Mouse (Mus musculus): Measurements from ENCODE around the gene Sema4b. TPM values are rescaled to one million over a fixed set of nuclear protein-coding genes. Genes with fewer than 3 reads are reported as not detected.

The Sema4b gene
- polyA plus RNA-seq, 1 experiment: 51.6 TPM

- 96% methylated on average over 9 of the region's 9 CpGs for WGBS
- TF ChIP-seq POLR2A (IDR thresholded peaks at IDR 0.05; ENCODE audit: borderline replicate concordance, control insufficient read depth, low read depth, low read length) (no peak; the same call in 1 of the 2 replicates), CTCF (IDR thresholded peaks at IDR 0.05; ENCODE audit: control insufficient read depth, insufficient read depth, low read length) (no peak)
- Histone ChIP-seq H3K4me3 (replicated peaks; ENCODE audit: control insufficient read depth, low read depth, low read length) (no peak overlapping the region), H3K4me1 (ENCODE audit: control insufficient read depth, insufficient read depth, low read length) (no peaks in the 10 kb centered on the region), H3K27ac (ENCODE audit: control insufficient read depth, insufficient read depth, low read depth, low read length, poor library complexity) (no peak overlapping the region)
Observed at GRCm38 (mm10) chr7:80220237-80220797, 33.7 kb downstream of the Sema4b start.

- H3K4me1 ChIP-seq (ENCODE audit: control insufficient read depth, insufficient read depth, low read length): no peaks in the 10 kb centered on the region
- no peak overlapping the region for H3K27ac ChIP-seq (ENCODE audit: control insufficient read depth, insufficient read depth, low read depth, low read length, poor library complexity)
- no peak overlapping the region for H3K4me3 ChIP-seq (replicated peaks; ENCODE audit: control insufficient read depth, low read depth, low read length)
- TF ChIP-seq CTCF (IDR thresholded peaks at IDR 0.05; ENCODE audit: control insufficient read depth, insufficient read depth, low read length) (no peak), POLR2A (IDR thresholded peaks at IDR 0.05; ENCODE audit: borderline replicate concordance, control insufficient read depth, low read depth, low read length) (no peak)
- WGBS: 95% methylated on average over 4 of the region's 4 CpGs
Observed at GRCm38 (mm10) chr7:80221179-80221750, 34.6 kb downstream of the Sema4b start.

GRCm38 (mm10) chr7:80227065-80227464 lies 40.4 kb downstream of the Sema4b start:
- Histone ChIP-seq H3K27ac (ENCODE audit: control insufficient read depth, insufficient read depth, low read depth, low read length, poor library complexity) (no peak overlapping the region), H3K4me1 (ENCODE audit: control insufficient read depth, insufficient read depth, low read length) (peaks cover 1% of the 10 kb centered on the region; the same call in 1 of the 2 replicates), H3K4me3 (replicated peaks; ENCODE audit: control insufficient read depth, low read depth, low read length) (no peak overlapping the region)
- WGBS: 94% methylated on average over 4 of the region's 4 CpGs
- TF ChIP-seq POLR2A (IDR thresholded peaks at IDR 0.05; ENCODE audit: borderline replicate concordance, control insufficient read depth, low read depth, low read length) (no peak), CTCF (IDR thresholded peaks at IDR 0.05; ENCODE audit: control insufficient read depth, insufficient read depth, low read length) (no peak; the same call in 1 of the 2 replicates)

- Histone ChIP-seq H3K4me3 (replicated peaks; ENCODE audit: control insufficient read depth, low read depth, low read length) (no peak overlapping the region), H3K27ac (ENCODE audit: control insufficient read depth, insufficient read depth, low read depth, low read length, poor library complexity) (0 out of 2 replicates have a peak overlapping the region, but pooled peaks have one; percentile 1), H3K4me1 (ENCODE audit: control insufficient read depth, insufficient read depth, low read length) (peaks cover 1% of the 10 kb centered on the region; the same call in 1 of the 2 replicates)
- 10% methylated on average over 6 of the region's 6 CpGs for WGBS
- TF ChIP-seq POLR2A (IDR thresholded peaks at IDR 0.05; ENCODE audit: borderline replicate concordance, control insufficient read depth, low read depth, low read length) (no peak), CTCF (IDR thresholded peaks at IDR 0.05; ENCODE audit: control insufficient read depth, insufficient read depth, low read length) (no peak)
Observed at GRCm38 (mm10) chr7:80230196-80230595, 43.6 kb downstream of the Sema4b start.

GRCm38 (mm10) chr7:80231971-80232488 lies 45.4 kb downstream of the Sema4b start:
- H3K4me3 ChIP-seq (replicated peaks; ENCODE audit: control insufficient read depth, low read depth, low read length): peak overlapping the region; percentile 96
- peaks cover 1% of the 10 kb centered on the region; the same call in 1 of the 2 replicates for H3K4me1 ChIP-seq (ENCODE audit: control insufficient read depth, insufficient read depth, low read length)
- WGBS: under 1% methylated on average over 29 of the region's 29 CpGs
- peak overlapping the region; percentile 89 for H3K27ac ChIP-seq (ENCODE audit: control insufficient read depth, insufficient read depth, low read depth, low read length, poor library complexity)
- no peak for TF ChIP-seq CTCF (IDR thresholded peaks at IDR 0.05; ENCODE audit: control insufficient read depth, insufficient read depth, low read length)
- TF ChIP-seq POLR2A (IDR thresholded peaks at IDR 0.05; ENCODE audit: borderline replicate concordance, control insufficient read depth, low read depth, low read length): no peak

- Histone ChIP-seq H3K4me1 (ENCODE audit: control insufficient read depth, insufficient read depth, low read length) (peaks cover 1% of the 10 kb centered on the region; the same call in 1 of the 2 replicates), H3K4me3 (replicated peaks; ENCODE audit: control insufficient read depth, low read depth, low read length) (peak within 1 kb of the TSS; percentile 96), H3K27ac (ENCODE audit: control insufficient read depth, insufficient read depth, low read depth, low read length, poor library complexity) (peak within 1 kb of the TSS; percentile 89)
- TF ChIP-seq POLR2A (IDR thresholded peaks at IDR 0.05; ENCODE audit: borderline replicate concordance, control insufficient read depth, low read depth, low read length) (peak; percentile 74; the same call in 1 of the 2 replicates), CTCF (IDR thresholded peaks at IDR 0.05; ENCODE audit: control insufficient read depth, insufficient read depth, low read length) (no peak)
- WGBS: under 1% methylated on average over 56 of the region's 56 CpGs
Observed at GRCm38 (mm10) chr7:80232489-80233029, 45.9 kb downstream of the Sema4b start, which contains the start of the genes Cib1 and Gdpgp1. Gene Cib1, minus strand, starts transcription at chr7:80232813. Gene Gdpgp1, plus strand, starts transcription at chr7:80232865.

- H3K4me3 ChIP-seq (replicated peaks; ENCODE audit: control insufficient read depth, low read depth, low read length): peak overlapping the region; percentile 1
- no peak overlapping the region for H3K27ac ChIP-seq (ENCODE audit: control insufficient read depth, insufficient read depth, low read depth, low read length, poor library complexity)
- TF ChIP-seq CTCF (IDR thresholded peaks at IDR 0.05; ENCODE audit: control insufficient read depth, insufficient read depth, low read length) (no peak), POLR2A (IDR thresholded peaks at IDR 0.05; ENCODE audit: borderline replicate concordance, control insufficient read depth, low read depth, low read length) (no peak)
- peaks cover 1% of the 10 kb centered on the region; the same call in 1 of the 2 replicates for H3K4me1 ChIP-seq (ENCODE audit: control insufficient read depth, insufficient read depth, low read length)
- WGBS: 52% methylated on average over 9 of the region's 9 CpGs
Observed at GRCm38 (mm10) chr7:80233799-80234198, 47.2 kb downstream of the Sema4b start.

GRCm38 (mm10) chr7:80238542-80238941 lies 51.9 kb downstream of the Sema4b start:
- TF ChIP-seq POLR2A (IDR thresholded peaks at IDR 0.05; ENCODE audit: borderline replicate concordance, control insufficient read depth, low read depth, low read length) (no peak), CTCF (IDR thresholded peaks at IDR 0.05; ENCODE audit: control insufficient read depth, insufficient read depth, low read length) (no peak)
- no peak overlapping the region for H3K27ac ChIP-seq (ENCODE audit: control insufficient read depth, insufficient read depth, low read depth, low read length, poor library complexity)
- no peaks in the 10 kb centered on the region; the same call in none of the 2 replicates for H3K4me1 ChIP-seq (ENCODE audit: control insufficient read depth, insufficient read depth, low read length)
- no peak overlapping the region for H3K4me3 ChIP-seq (replicated peaks; ENCODE audit: control insufficient read depth, low read depth, low read length)
- whole genome bisulfite sequencing: 86% methylated on average over 10 of the region's 10 CpGs
